Mouse (Mus musculus) erythroblast, embryonic 14.5 days (primary cell): Measurements from ENCODE around the gene Peli2. TPM values are rescaled to one million over a fixed set of nuclear protein-coding genes. Genes with fewer than 3 reads are reported as not detected.

Experiments
- H3K27me3 ChIP-seq: 2 replicates; pipeline ENCODE4 v1.6.1; 2012; ENCODE audit warnings: inconsistent platforms; ENCODE audit not compliant: control insufficient read depth
- H3K36me3 ChIP-seq: 2 replicates; pipeline ENCODE4 v1.6.1; 2012; ENCODE audit warnings: mild to moderate bottlenecking, inconsistent platforms; ENCODE audit not compliant: control insufficient read depth
- H3K4me1 ChIP-seq: 2 replicates; pipeline ENCODE4 v1.6.1; 2012; ENCODE audit warnings: inconsistent platforms; ENCODE audit not compliant: control insufficient read depth
- H3K4me3 ChIP-seq: replicated peaks from 2 replicates; pipeline ENCODE3; 2012; ENCODE audit warnings: moderate library complexity, mild to moderate bottlenecking, inconsistent platforms
- H3K9me3 ChIP-seq: 2 replicates; pipeline ENCODE4 v1.6.1; 2012; ENCODE audit warnings: low read length, inconsistent platforms, mixed read lengths; ENCODE audit not compliant: control insufficient read depth
- GATA1 ChIP-seq: IDR thresholded peaks from 2 replicates; pipeline ENCODE4 v1.6.1; 2012; ENCODE audit warnings: low read length, inconsistent platforms, mixed read lengths
- TAL1 ChIP-seq: IDR thresholded peaks from 3 replicates; pipeline ENCODE4 v1.6.1; 2012; ENCODE audit warnings: low read length, inconsistent platforms, mixed read lengths
- polyA plus RNA-seq: library from polyadenylated mRNA; stranded (reverse); fragments of >175 nt; gene quantifications from 2 replicates; pipeline ENCODE4 v1.2.3, GENCODE M21; 2012

Peli2 gene
- polyA plus RNA-seq, 1 experiment = not detected

DNA sequence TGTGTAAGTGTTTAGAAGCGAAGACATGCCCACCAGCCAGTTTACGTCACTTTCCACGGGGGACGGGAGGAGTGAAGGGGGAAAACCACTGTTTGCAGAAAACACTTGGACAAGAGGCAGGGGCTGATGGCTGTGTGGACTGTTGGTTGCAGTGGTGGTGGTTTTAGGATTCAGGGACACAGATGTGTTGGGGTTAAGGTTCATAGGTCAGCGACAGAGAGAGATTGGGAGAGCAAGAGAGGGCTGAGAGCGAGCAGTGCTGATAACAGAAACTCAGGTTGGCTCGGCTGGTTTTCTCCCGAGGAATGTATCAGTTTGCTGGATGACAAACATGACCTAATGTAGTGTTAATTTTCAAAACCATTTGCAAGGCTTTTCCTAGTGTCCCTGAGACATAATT lies 80.8 kb downstream of the Peli2 start:
- no peak for TF ChIP-seq TAL1
- TF ChIP-seq GATA1 = no peak
- no peaks in the 10 kb centered on the region for H3K36me3 ChIP-seq
- no peak overlapping the region for H3K4me3 ChIP-seq
- no peaks in the 10 kb centered on the region for H3K9me3 ChIP-seq
- H3K27me3 ChIP-seq = no peaks in the 10 kb centered on the region
- H3K4me1 ChIP-seq = no peaks in the 10 kb centered on the region

- TF ChIP-seq TAL1 = no peak
- TF ChIP-seq GATA1 = no peak
- no peak overlapping the region for H3K4me3 ChIP-seq
- H3K36me3 ChIP-seq = no peaks in the 10 kb centered on the region
- no peaks in the 10 kb centered on the region for H3K9me3 ChIP-seq
- no peaks in the 10 kb centered on the region for H3K27me3 ChIP-seq
- H3K4me1 ChIP-seq = no peaks in the 10 kb centered on the region
Observed at GRCm38 (mm10) chr14:48202096-48203036, 81.7 kb downstream of the Peli2 start.

DNA sequence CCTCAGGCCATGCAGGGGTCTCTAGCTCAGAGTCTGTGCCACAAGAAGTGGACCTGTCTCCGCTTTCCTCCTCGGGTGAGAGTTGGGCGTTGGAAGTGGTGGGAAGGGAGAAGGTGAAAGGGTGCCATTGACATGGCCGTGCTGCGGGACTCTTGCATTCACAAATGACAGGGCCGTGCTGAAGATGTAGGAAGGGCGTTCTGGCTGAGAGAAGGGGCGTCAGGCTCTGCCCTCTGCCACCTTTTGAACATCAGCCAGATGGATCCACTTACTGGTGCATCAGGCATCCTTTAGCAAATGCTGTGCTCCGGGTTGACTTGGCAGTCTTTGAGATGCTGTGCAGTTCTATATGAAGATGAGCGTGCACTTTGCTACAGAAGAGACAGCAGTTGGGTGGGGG lies 84.4 kb downstream of the Peli2 start:
- H3K9me3 ChIP-seq = no peaks in the 10 kb centered on the region

GRCm38 (mm10) chr14:48205635-48206034 lies 85.0 kb downstream of the Peli2 start:
- H3K9me3 ChIP-seq = no peaks in the 10 kb centered on the region
- no peak overlapping the region for H3K4me3 ChIP-seq
- no peak for TF ChIP-seq GATA1
- no peak for TF ChIP-seq TAL1
- H3K27me3 ChIP-seq = no peaks in the 10 kb centered on the region
- H3K36me3 ChIP-seq = no peaks in the 10 kb centered on the region
- no peaks in the 10 kb centered on the region for H3K4me1 ChIP-seq

More for the DNA sequence above, 84.4 kb downstream of the Peli2 start:
- Histone ChIP-seq H3K4me1 (no peaks in the 10 kb centered on the region), H3K36me3 (no peaks in the 10 kb centered on the region), H3K27me3 (no peaks in the 10 kb centered on the region), H3K4me3 (no peak overlapping the region)
- TF ChIP-seq GATA1 (no peak), TAL1 (no peak)

DNA sequence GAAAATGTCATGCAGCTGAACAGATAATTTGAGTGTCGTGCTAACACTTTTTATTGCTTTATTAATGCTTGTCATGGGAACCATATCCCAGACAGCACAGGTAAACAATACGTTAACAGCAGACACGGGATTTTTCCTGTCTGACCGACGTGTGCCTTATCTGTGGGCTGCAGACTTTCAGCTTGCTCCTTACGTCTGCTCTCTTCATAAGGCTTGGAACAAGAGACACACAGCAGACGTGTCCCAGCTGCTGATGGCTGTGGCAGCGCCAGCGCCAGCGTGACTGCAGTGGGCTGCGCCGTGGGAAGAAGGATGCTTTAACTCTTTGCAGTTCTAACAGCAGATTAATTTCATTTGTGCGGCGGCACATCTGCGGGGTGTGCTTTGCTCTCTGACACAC lies 86.5 kb downstream of the Peli2 start:
- H3K4me3 ChIP-seq = no peak overlapping the region

GRCm38 (mm10) chr14:48207746-48208640 lies 87.4 kb downstream of the Peli2 start:
- H3K9me3 ChIP-seq = no peaks in the 10 kb centered on the region
- no peak overlapping the region for H3K4me3 ChIP-seq
- no peaks in the 10 kb centered on the region for H3K36me3 ChIP-seq
- TF ChIP-seq GATA1 = no peak
- TF ChIP-seq TAL1 = no peak
- H3K4me1 ChIP-seq = no peaks in the 10 kb centered on the region
- no peaks in the 10 kb centered on the region for H3K27me3 ChIP-seq

More for the DNA sequence above, 86.5 kb downstream of the Peli2 start:
- Histone ChIP-seq H3K9me3 (no peaks in the 10 kb centered on the region), H3K27me3 (no peaks in the 10 kb centered on the region), H3K4me1 (no peaks in the 10 kb centered on the region), H3K36me3 (no peaks in the 10 kb centered on the region)
- no peak for TF ChIP-seq GATA1

DNA sequence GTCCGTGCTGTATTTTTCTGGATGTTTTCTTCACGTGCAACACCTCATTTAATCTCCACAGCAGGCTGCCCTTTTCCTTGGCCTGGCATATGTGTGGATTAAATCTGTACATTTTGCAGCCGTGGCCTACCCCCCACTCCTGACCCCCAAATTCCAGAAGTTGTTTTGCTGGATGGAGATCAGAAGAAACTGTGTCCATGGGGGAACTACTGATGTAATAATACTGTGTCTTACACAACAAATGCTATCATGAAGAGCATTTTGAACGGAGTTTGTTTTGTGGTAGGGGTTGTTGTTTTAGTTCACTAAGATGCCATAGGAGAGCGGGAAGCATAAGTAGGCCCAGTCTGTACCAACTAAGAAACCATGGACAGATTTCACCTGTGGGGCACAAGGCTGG lies 88.8 kb downstream of the Peli2 start:
- Histone ChIP-seq H3K4me3 (no peak overlapping the region), H3K4me1 (no peaks in the 10 kb centered on the region), H3K36me3 (no peaks in the 10 kb centered on the region), H3K9me3 (no peaks in the 10 kb centered on the region), H3K27me3 (no peaks in the 10 kb centered on the region)
- TF ChIP-seq TAL1 = no peak
- no peak for TF ChIP-seq GATA1

GRCm38 (mm10) chr14:48210089-48210488 lies 89.5 kb downstream of the Peli2 start:
- H3K27me3 ChIP-seq = no peaks in the 10 kb centered on the region
- no peaks in the 10 kb centered on the region for H3K9me3 ChIP-seq
- no peak overlapping the region for H3K4me3 ChIP-seq
- TF ChIP-seq TAL1 (no peak), GATA1 (no peak)
- H3K4me1 ChIP-seq = no peaks in the 10 kb centered on the region
- no peaks in the 10 kb centered on the region for H3K36me3 ChIP-seq

DNA sequence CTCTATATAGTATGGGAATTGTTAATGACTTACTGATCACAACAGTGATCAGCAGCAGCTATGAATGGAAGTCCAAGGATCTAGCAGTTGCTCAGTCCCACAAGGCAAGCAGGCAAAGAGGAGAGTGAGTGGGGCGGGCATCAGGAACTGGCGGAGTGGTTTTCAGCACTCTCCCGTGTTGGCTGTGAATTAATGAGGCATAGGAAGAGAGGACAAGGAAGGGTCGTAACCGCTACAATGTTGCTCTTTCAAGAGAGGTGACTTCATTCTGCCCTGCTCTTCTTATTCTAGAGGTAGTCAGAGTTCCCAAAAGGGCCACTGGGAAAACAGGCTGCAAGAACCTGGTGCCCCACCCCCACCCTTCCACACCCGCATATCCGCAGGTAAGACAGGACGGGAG lies 90.9 kb downstream of the Peli2 start:
- Histone ChIP-seq H3K4me1 (no peaks in the 10 kb centered on the region), H3K4me3 (no peak overlapping the region), H3K36me3 (no peaks in the 10 kb centered on the region), H3K9me3 (no peaks in the 10 kb centered on the region), H3K27me3 (no peaks in the 10 kb centered on the region)
- no peak for TF ChIP-seq GATA1
- TF ChIP-seq TAL1 = no peak
